Mouse (Mus musculus): ENCODE measurements around the gene Gdf7. TPM values are rescaled to one million over a fixed set of nuclear protein-coding genes. Genes with fewer than 3 reads are reported as not detected.

Gdf7 gene
- total RNA-seq, 2 experiments from 2014 or later: not detected

DNA sequence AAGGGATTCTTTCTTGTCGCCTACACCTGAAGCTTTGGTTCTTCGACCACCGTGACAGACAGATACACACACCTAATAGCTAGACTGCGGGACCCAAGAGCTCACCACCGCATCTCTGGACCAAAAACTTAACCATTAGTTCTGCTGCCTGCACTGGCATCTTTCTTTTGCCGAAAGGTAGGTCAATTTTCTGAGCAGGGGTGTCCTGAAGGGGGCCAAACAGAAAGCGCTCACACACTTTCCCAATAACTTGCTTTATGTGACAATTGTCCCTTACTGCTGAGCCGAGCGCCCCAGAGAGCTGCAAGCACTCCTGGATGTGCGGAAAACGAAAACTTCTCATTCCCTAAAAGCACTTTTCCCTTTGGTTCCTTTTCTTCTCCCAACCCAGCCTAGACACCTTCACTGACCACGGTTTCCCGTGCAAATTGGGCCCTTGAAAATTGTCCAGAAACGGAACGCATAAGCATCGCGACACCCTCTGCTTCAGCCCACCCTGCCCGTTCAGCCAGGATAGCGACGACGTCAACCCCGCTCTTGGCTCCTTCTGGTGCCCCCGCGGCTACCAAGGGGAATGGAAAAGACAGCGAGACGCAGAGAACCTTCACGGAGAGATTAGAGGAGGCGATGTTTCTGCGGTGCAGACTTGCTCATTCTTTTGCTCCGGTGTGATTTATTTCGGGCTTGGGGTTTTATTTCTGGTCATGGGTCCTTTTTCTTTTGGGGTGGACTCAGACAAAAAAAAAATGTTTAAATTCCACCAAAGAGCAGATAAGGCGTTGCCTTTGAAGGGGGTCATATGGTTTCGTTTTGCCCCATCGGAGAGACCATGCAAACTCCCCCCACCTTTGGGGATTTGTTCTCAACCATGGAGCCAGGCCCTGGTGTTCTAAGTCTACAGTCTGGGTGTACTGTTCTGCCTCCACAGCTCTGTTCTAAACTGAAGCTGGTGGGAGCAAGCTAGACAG, 2.3 kb downstream of the Gdf7 start:
- ATAC-seq (replicated peaks; ENCODE audit: low FRiP score, poor library complexity, severe bottlenecking): no peak

DNA sequence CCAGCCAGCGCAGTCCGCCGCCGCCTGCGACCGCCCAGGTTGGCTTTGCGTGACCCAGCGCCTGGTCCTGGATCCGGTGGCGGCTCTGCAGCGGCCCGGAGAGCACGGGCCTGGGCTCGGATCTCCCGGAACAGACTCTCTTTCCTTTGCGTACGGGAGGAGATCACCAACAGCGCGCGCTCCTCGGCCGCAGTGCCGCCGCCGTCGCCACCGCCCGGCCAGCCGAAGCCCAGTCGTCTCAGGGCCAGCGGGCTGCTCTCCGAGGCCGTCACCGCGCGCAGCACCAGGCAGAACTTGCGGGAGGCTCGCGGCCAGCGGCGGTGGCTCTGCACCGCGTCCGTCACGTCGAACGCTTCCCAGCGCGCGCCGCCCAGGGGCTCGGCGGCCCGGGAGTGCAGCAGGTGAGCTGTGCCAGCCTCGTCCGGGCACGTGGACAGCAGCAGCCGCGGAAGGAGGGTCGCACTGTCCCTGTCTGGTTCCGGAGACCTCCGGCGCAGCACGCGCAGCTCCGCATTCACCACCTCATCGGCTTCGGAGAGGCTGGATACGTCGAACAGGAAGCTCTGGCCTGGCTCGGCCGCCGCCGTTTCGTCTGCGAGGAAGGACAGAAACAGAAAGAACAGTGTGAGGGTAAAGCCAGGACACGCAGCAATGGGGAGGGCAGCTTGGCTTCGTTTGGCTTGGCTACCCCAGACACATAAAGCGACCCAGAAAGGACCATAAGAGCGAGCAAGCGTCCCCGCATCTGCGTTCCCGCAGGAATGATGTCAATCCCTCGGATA, 3.2 kb downstream of the Gdf7 start:
- no peak for ATAC-seq (replicated peaks; ENCODE audit: low FRiP score, poor library complexity, severe bottlenecking)

DNA sequence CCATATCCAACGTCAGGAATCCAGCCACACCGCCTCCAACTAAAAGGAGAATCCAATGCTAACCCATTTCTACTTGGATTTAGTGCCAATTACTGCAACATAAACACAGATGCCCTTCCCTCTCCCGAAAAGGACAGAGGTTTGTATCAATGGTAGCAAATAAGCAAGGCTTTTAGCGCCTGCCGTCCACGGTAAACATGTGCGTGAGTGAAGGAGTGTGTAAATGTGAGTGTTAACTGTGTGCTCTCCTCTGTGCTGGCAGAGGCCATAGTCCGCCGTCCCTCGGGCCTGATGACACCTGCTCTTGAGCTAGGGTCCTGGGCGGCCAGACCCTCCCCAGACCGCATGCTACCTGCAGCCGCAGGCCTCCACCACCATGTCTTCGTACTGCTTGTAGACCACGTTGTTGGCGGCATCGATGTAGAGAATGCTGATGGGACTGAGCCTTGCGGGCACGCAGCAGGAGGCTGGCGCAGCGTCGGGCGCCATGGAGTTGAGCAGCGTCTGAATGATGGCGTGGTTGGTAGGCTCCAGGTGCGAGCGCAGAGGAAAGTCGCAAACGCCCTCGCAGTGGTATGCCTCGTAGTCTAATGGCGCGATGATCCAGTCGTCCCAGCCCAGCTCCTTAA, 4.1 kb downstream of the Gdf7 start:
- ATAC-seq (replicated peaks; ENCODE audit: low FRiP score, poor library complexity, severe bottlenecking): no peak

DNA sequence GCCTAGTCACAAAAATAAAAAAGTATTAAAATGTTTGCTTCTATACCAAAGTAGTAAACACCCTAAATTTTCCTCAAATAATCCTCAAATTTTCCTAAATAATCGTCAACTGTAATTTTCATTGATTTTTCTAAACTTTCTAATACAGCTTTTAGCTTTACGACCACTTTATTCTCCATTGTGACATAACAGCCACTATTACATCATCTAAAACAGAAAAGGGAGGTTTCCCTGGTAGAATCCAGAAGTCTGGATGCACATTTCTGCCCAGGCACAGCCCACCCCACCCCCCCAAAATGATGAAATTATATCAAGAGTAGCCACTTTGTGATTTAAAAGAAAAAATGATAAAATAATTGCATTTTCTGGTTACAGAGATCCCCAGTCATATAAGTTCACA, 5.6 kb downstream of the Gdf7 start:
- no peak for ATAC-seq (replicated peaks; ENCODE audit: low FRiP score, poor library complexity, severe bottlenecking)

DNA sequence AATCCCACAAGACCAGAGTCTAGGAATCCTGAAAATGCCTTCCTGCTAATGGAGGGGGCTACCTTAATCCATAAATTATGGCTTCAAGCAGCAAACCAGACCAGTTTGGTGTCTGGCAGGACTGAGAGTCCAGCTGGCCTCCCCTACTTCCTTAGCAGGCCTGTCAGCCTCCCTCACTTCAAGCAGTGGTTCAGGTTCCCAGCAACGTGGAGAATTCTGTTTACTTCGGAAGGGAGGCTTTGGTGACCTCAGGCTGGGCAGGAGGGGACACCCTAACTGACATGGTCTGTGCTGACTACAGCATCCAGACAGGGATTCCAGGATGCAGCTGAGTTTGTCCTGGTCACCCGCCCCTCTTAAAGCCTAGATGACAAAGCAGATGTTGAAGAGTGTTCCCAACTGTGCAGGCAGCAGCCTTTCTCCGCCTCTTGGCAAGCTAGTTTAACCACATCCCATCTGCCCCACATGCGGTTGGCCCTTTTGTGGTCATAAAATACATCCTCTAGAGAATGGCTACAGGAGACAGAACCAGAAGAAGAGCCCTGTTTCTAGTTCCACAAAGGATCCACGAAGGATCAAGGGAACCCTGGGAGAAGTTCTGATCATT, 6.3 kb downstream of the Gdf7 start:
- no peak for ATAC-seq (replicated peaks; ENCODE audit: low FRiP score, poor library complexity, severe bottlenecking)

DNA sequence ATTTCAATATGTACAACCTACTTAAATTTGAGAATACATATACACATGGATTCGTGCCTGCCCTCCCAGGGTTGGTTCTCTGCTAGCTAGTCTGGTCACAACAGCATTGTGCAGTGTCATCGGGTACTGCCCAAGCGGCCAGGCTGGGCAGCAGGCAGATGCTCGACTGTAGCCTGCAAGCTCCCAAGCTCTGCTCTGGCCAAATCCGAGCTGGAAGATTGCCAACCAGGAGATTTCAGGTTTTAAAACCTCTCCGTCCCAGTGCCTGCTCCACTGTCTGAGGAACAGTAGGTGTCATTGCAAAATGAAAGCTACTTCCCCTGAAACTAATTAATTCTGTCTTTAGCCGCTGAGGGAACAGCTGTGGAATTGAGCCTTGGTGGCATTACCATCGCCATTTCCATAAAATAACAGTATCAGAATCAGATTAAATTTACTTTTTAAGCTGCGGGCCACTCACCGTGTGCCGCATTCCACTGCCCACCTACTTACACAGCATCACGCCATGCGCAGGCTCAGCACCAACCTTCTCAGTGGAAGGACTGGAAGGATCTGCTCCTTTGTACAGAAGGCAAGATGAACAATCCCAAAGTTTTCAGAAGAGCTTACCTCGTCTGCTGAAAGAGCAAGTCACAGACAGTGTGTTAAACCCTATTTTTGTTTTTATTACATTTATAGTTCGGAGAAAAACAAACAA, 10.4 kb downstream of the Gdf7 start:
- ATAC-seq (replicated peaks; ENCODE audit: low FRiP score, poor library complexity, severe bottlenecking): no peak

DNA sequence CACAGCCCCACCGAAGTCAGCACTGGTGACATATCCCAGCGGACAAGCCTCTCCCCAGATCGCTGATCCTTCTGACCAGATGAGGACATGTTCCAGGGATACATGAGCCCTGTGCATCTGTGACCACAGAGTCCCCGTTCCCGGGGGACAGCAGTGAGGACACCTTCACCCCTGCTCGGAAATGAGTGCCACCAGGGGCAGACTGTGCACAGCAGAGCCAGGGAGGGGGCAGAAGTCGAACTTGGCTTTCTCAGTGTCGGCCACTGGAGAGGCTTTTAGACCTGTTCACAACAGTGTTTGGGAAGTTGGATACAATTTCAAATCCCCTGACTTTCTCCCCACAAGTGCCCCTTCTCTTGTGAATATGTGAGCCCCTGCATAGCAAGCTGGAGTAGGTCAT, 12.3 kb downstream of the Gdf7 start:
- ATAC-seq (replicated peaks; ENCODE audit: low FRiP score, poor library complexity, severe bottlenecking): no peak

DNA sequence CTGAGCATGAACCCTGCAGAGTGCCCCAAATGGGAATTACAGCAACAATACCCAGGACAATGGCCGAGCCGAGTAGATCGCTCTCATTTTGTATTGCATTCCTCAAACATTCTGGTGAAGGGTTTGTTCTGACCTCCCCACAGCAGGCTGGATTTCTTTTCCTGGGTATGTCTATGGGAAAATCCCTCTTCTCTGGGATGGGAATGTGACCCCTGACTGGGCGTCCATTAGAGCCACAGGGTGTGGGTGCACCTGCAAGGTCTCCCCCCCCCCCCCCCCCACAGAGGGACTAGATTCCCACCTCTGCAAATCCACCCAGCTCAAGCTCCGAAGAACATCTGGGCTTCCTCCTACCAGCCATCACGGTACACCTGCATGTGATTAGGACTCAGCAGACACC, 12.7 kb downstream of the Gdf7 start:
- ATAC-seq (replicated peaks; ENCODE audit: low FRiP score, poor library complexity, severe bottlenecking): no peak

DNA sequence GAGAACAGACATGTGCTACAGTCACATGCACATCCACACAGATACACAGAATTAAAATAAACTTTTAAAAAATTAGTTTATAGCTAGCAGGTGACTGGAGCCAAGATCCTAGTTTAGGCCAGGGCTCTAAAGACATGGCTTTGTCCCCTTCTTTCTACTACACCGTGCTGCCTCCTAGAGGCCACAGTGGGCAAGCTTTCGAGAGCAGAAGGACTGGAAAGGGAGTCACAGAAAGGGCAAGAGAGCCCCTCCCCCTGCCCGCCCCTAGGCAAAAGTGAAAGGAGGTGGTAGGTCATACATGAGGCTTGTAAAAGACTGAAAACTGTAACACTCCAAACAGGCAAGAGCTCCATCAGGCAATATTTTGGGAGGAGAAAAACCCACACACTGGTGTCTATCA, 13.8 kb downstream of the Gdf7 start:
- ATAC-seq (replicated peaks; ENCODE audit: low FRiP score, poor library complexity, severe bottlenecking): no peak

DNA sequence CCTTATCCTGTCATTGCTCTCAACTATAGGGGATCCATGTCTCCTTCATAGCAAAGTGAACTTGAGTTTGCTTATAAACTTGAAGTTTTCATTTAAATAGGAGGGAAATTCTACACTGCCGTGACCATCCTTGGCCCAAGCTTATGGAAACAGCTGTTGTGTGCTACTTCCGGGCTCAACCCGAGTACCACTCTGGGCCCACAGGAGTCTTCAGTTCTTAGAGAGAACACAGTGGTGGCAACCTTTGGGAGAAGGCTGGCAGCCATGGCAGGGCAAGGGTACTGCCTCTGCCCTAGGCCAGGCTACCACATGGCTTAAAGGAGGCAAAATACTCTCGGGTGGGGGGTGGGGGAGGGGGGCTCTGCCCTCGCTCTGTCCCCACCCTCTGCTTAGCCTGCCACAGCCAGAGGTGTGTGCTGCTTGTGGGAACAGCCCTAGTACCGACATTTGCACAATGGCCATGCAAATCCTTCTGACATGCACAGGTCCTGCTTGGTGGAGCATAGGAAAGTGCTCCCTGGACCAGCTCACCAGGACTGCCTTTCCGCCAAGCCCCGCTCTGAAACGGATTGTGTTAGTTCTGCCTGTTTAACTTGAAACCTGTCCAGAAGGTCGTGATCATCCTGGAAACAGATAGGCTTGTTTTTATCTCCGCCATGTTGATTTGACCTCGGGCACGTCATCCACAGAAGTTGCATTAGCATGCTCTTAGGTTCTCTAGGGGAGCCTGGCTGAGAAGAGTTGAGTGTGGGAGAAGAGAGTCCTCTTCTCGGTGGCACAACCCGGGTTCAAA, 20.3 kb downstream of the Gdf7 start:
- no peak for ATAC-seq (replicated peaks; ENCODE audit: low FRiP score, poor library complexity, severe bottlenecking)

DNA sequence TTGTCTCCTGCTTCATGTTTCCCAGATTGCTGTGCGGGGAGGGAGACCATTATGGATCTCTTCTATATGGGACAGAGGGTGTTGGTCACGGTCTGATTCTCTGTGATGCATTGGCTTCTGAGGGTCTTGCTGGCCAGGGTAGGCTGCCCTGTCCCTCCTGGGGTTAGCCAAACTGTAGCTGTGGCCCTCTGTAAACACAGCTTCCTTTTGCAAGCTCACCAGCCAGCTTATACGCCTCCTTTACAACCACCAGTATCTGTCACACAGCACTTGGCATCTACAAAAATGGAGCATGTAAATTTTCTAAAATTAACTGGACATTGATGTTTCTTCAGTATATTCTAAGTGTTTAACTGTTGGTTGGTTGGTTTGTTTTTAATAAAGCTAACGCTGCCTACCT, 26.3 kb downstream of the Gdf7 start:
- ATAC-seq (replicated peaks; ENCODE audit: low FRiP score, poor library complexity, severe bottlenecking): no peak

DNA sequence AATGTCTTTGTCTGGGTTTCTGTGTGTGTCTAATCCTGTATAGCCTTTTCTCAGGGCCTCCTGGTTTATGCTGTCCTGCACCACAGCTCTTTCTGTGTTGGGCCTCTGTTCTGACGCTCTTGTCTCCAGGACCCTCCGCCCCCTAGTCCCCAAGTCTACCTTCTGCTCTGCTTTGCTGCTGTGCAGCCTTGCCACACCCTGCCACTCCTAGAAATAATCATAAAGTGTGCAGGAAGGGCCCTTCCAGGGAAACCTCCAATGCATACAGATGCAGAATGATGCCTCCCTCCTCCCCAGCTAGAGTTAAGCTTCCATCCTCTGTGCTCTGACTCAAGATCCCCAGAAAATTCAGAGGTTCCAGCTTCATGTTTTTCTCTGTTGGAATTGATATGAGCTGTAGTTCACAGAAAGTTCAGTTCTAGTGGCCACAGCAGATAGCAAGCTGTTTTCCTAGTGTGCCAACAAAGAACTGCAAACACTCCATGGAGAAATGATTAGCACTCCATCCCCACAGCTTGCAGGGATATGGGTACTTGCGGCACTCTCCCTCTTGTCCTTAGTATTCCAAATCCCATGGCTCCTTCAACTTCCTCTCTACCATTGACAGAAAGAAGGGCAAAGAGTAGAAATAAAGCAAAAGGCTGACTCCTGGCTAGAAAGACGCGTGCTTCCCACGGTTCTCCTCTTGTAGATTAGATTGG, 28.1 kb downstream of the Gdf7 start:
- ATAC-seq (replicated peaks; ENCODE audit: low FRiP score, poor library complexity, severe bottlenecking): no peak

DNA sequence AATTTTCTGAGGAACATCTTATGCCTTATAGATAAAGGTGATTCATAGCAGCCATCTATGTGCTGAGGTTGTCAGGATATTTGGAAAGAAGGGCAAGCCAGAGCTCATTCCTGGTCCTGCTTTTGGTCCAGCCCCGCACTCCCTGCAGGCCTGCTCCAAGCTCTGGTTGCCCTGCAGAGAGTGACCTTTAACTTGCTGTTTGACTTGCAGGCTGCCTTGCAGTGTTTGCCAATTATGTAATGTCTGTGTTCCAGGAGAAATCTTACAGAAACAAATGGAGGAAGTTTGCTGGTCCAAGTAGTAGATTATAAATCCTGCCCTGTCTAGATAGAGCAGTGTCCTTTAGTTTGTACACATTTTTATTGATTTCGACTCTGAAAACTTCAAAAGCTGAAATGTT, 30.3 kb downstream of the Gdf7 start:
- ATAC-seq (replicated peaks; ENCODE audit: low FRiP score, poor library complexity, severe bottlenecking): no peak

DNA sequence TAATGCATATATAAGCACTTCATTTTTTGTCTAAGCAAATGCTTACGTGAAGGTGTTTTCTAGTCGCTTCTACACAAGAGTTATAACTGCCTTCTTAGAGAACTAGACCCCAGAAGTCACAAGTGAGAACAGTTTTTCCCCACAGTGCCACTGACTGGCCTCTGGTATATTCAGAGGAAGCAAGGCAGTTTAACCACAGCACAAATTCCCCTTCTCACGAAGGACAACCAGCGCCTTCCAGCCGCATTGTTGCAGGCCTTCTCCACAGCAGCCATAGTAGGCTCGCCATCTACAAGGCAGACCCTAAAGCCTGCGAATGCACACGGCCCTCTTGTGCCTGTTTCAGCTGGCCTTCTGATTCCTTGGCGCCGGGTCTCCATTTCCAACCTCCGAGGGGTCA, 32.1 kb downstream of the Gdf7 start:
- ATAC-seq (replicated peaks; ENCODE audit: low FRiP score, poor library complexity, severe bottlenecking): no peak

DNA sequence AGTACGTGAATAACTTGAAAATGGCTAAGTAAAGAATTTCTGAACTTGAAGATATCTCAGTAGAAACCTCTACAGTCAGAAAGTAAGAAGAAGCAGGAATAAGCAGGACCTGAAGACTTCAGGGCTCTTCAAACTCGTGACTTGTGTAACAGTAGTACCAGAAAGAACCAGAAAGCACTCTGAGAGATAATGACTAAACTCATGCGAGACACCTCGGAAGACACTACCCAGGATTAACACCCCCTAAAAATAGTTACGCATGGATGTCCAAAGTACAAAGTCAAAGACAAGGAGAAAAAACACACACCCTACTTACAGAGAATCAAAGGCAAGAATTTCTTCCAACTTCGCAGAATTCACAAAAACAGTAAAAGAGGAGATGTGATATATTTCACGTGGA, 35.4 kb downstream of the Gdf7 start:
- ATAC-seq (replicated peaks; ENCODE audit: low FRiP score, poor library complexity, severe bottlenecking): no peak

DNA sequence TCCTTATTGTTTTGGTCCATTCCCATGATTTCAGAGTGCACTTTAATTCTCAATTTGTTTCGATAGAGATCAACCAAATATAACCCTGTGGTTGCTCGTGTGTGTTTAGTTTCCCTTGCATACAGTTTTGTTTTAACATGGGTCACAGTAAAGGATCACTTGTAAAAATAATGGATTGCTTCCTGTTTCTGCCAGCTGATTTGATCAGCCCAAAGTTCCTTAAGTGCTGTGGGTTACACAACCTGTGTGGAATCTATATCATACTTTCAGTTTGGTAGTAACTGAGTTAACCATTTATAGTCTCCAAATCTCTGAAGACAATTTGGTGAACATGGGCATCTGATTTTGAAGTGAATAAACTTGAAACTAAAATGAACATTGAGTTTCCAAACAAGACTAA, 41.5 kb downstream of the Gdf7 start:
- ATAC-seq (replicated peaks; ENCODE audit: low FRiP score, poor library complexity, severe bottlenecking): no peak

Data from erythroid progenitor cell, adult 5-6 weeks (primary cell).